Mouse (Mus musculus) CH12.LX (cell line): ENCODE results near the gene Prrt2.

Experiments used
- BHLHE40 ChIP-seq: IDR thresholded peaks from 2 replicates; pipeline ENCODE4 v1.6.1; 2011; ENCODE audit warnings: mild to moderate bottlenecking, low read depth, low read length, improper control_type of control experiment
- CHD1 ChIP-seq: IDR thresholded peaks from 2 replicates; pipeline ENCODE4 v1.6.1; 2012; ENCODE audit warnings: low read depth, low read length, improper control_type of control experiment, inconsistent platforms
- CTCF ChIP-seq, 2 experiments: IDR thresholded peaks in 1 of 2; conservative IDR thresholded peaks in 1 of 2; 2 replicates each; pipeline ENCODE4 v1.5.1; 2011 to 2012; ENCODE audit warnings: low read depth in 2 of 2, low read length in 2 of 2, improper control_type of control experiment in 1 of 2, inconsistent platforms in 1 of 2, mild to moderate bottlenecking in 1 of 2, moderate library complexity in 1 of 2
- E2F4 ChIP-seq: IDR thresholded peaks from 2 replicates; pipeline ENCODE4 v1.6.1; 2011; ENCODE audit warnings: low read depth, low read length, improper control_type of control experiment; ENCODE audit not compliant: insufficient replicate concordance
- EP300 ChIP-seq: IDR thresholded peaks from 2 replicates; pipeline ENCODE4 v1.6.1; 2011; ENCODE audit warnings: low read length, improper control_type of control experiment
- GABPA ChIP-seq: IDR thresholded peaks from 2 replicates; pipeline ENCODE4 v1.6.1; 2012; ENCODE audit warnings: low read depth, low read length, improper control_type of control experiment, inconsistent platforms; ENCODE audit not compliant: insufficient replicate concordance
- MAX ChIP-seq: IDR thresholded peaks from 2 replicates; pipeline ENCODE4 v1.6.1; 2011; ENCODE audit warnings: low read length, improper control_type of control experiment
- MEF2A ChIP-seq: IDR thresholded peaks from 2 replicates; pipeline ENCODE4 v1.6.1; 2014; ENCODE audit warnings: low read depth, mild to moderate bottlenecking, inconsistent platforms, low read length, improper control_type of control experiment, borderline replicate concordance
- POLR2A ChIP-seq: IDR thresholded peaks from 2 replicates; pipeline ENCODE4 v1.6.1; 2011; ENCODE audit warnings: low read depth, mild to moderate bottlenecking, improper control_type of control experiment, low read length
- POLR2AphosphoS2 ChIP-seq: IDR thresholded peaks from 2 replicates; pipeline ENCODE4 v1.6.1; 2011; ENCODE audit warnings: low read depth, low read length, improper control_type of control experiment
- TBP ChIP-seq: conservative IDR thresholded peaks from 2 replicates; pipeline ENCODE4 v1.6.1; 2011; ENCODE audit warnings: low read depth, low read length, improper control_type of control experiment
- TCF12 ChIP-seq: IDR thresholded peaks from 2 replicates; pipeline ENCODE4 v1.6.1; 2014; ENCODE audit warnings: low read depth, mild to moderate bottlenecking, inconsistent platforms, low read length, improper control_type of control experiment
- ZNF384 ChIP-seq: IDR thresholded peaks from 2 replicates; pipeline ENCODE4 v1.6.1; 2012; ENCODE audit warnings: low read depth, low read length, improper control_type of control experiment, inconsistent platforms

DNA sequence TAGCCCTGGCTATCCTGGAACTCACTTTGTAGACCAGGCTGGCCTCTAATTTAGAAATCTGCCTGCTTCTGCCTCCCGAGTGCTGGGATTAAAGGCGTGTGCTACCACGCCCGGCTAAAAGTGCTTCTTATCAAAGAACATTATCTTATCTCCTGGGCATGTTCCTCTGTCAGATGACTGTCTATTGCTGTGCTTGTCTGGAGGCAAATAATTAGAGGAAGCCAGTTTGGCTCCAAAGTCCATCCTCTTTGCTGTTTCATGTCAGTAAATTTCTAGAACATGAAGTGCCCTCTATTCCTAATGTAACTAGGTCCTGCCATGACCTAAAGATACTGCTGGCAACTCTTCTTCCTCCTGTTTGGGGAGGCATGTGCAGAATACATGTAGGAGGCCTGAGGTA lies 39.0 kb downstream of the Prrt2 start:
- no peak for TF ChIP-seq BHLHE40
- no peak for TF ChIP-seq E2F4
- TF ChIP-seq CTCF (conservative IDR thresholded peaks at IDR 0.05 in 1 of 2, IDR thresholded peaks at IDR 0.05 in 1 of 2; ENCODE audit: low read depth in 2 of 2, low read length in 2 of 2): no peak
- no peak for TF ChIP-seq GABPA
- no peak for TF ChIP-seq TBP
- TF ChIP-seq MEF2A: no peak
- no peak for TF ChIP-seq POLR2AphosphoS2
- TF ChIP-seq EP300: no peak
- TF ChIP-seq CHD1: no peak
- TF ChIP-seq MAX: no peak
- no peak for TF ChIP-seq ZNF384
- TF ChIP-seq POLR2A: no peak
- no peak for TF ChIP-seq TCF12
